Comparison of ENCODE assay signal across 18 mouse cellular contexts in the genomic region with DNA sequence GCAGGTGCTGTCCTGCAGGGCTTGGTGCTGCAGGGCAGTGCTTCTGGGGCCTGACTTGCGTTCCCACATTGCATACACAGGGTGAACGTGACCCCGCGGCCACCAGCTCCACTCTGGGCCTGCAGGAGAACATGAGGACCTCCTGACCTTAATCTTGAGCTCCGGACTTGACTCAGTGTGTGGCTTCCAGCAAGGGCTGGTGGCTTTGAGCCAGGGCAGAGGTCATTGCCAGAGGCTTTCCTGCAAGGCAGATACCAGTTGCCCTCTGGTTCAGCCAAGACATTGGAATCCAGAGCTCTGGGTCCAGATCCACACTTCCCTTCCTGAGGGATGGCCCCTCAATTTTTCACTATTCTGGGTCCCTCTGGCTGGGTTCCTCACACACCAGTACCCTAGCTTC. TPM values are rescaled to one million over a fixed set of nuclear protein-coding genes. Genes with fewer than 3 reads are reported as not detected.
DNase-seq lines count a peak whose midpoint lies in the region; TF ChIP-seq lines count a peak whose summit lies in the region.
"Had no signal": no experiment of that assay in that cellular context is flagged by ENCODE, and none has a peak within 500 bp of the region (broad histone marks: within the 10 kb centered on the region; RNA-seq: fewer than 3 reads in every experiment).

No protein-coding gene starts in this region.

- TF ChIP-seq CTCF in left cerebral cortex, adult 2 months (IDR thresholded peaks at IDR 0.05), result no peak

- DNase-seq in adrenal gland, adult (ENCODE audit: inconsistent age in 2 of 2, low spot score in 1 of 2), result peak; percentile 70 to 71
- DNase-seq in adrenal gland, adult 8-10 months, result no peak
- DNase-seq in gastrocnemius, adult 18-20 months (ENCODE audit: low spot score), result peak; percentile 29
- DNase-seq in gastrocnemius, postnatal 10 days, result no peak
- no peak for DNase-seq in left cerebral cortex, adult 2 months (ENCODE audit: extremely low spot score in 1 of 2, low spot score in 2 of 2)
- no peak for DNase-seq in left cerebral cortex, adult 9 months (ENCODE audit: low spot score in 2 of 2)
- DNase-seq in thymus, postnatal 4 days, result peak; percentile 46
- DNase-seq in thymus, postnatal 10 days (ENCODE audit: low spot score in 2 of 2), result no peak
- DNase-seq: gastrocnemius, postnatal 36 days; heart, postnatal 10 days; lung, embryonic 14.5 days; midbrain, embryonic 14.5 days had no signal

- H3K4me3 ChIP-seq in left cerebral cortex, adult 2 months, result no peak overlapping the region
- H3K4me3 ChIP-seq: forebrain, embryonic 12.5 days; heart, embryonic 10.5 days; hindbrain, embryonic 13.5 days; limb, embryonic 15.5 days; myocyte; neural tube, embryonic 15.5 days had no signal

- H3K27ac ChIP-seq in left cerebral cortex, adult 2 months, result peak overlapping the region; percentile 60
- H3K27ac ChIP-seq: forebrain, embryonic 12.5 days; heart, embryonic 10.5 days; hindbrain, embryonic 13.5 days had no signal

- intact Hi-C loops in left cerebral cortex, adult 2 months (cut with DNase I), result no loop called here

RNA-seq across cellular contexts. Expression of gene Camkk1, which starts 4.8 kb away (rescaled TPM):
- 10 to 100 TPM in 2 of 4 experiments, 1 to 10 TPM in 2; 4.9 to 16.6 (median 10.8) TPM for total RNA-seq in adrenal gland, adult 8-10 months (2022)
- total RNA-seq in gastrocnemius, adult 18-20 months (2021), result under 1 TPM; 0.55 to 0.64 TPM
- 1 to 10 TPM; 1.7 to 2.2 TPM for total RNA-seq in gastrocnemius, postnatal 10 days (2021)
- 100 to 1,000 TPM; 118 to 126 TPM for total RNA-seq in left cerebral cortex, adult 2 months (2021)

RNA-seq across cellular contexts. Expression of gene P2rx1, which starts 15.1 kb away (rescaled TPM):
- total RNA-seq in adrenal gland, adult 8-10 months (2022), result under 1 TPM; 0.38 to 0.66 (median 0.46) TPM
- under 1 TPM; 0.62 to 0.78 TPM for total RNA-seq in gastrocnemius, adult 18-20 months (2021)
- total RNA-seq in gastrocnemius, postnatal 10 days (2021), result 1 to 10 TPM in 1 of 2 experiments, under 1 TPM in 1; 0.85 to 1.2 TPM
- total RNA-seq in left cerebral cortex, adult 2 months (2021), result under 1 TPM; 0.20 to 0.40 TPM

RNA-seq across cellular contexts. Expression of gene Ncbp3, which starts 33.6 kb away (rescaled TPM):
- 10 to 100 TPM; 11.7 to 19.3 (median 14.4) TPM for total RNA-seq in adrenal gland, adult 8-10 months (2022)
- 1 to 10 TPM; 2.3 to 2.4 TPM for total RNA-seq in gastrocnemius, adult 18-20 months (2021)
- total RNA-seq in gastrocnemius, postnatal 10 days (2021), result 1 to 10 TPM; 4.6 to 6.6 TPM
- 10 to 100 TPM; 10.3 to 10.7 TPM for total RNA-seq in left cerebral cortex, adult 2 months (2021)

RNA-seq across cellular contexts. Expression of gene Atp2a3, which starts 53.0 kb away (rescaled TPM):
- total RNA-seq in adrenal gland, adult 8-10 months (2022), result 10 to 100 TPM; 10.6 to 19.8 (median 12.4) TPM
- 1 to 10 TPM; 4.3 to 6.0 TPM for total RNA-seq in gastrocnemius, adult 18-20 months (2021)
- 10 to 100 TPM; 22.4 to 25.0 TPM for total RNA-seq in gastrocnemius, postnatal 10 days (2021)
- total RNA-seq in left cerebral cortex, adult 2 months (2021), result 1 to 10 TPM; 6.9 to 7.0 TPM

Comparison
In these comparisons a context has a peak if more than half of its experiments do, and no peak if none do; other contexts are left out.
1. DNase-seq: peak in adrenal gland, adult (2 of 2), gastrocnemius, adult 18-20 months (single experiment) and thymus, postnatal 4 days (single experiment); none in adrenal gland, adult 8-10 months (single experiment), gastrocnemius, postnatal 10 days (single experiment), left cerebral cortex, adult 2 months (0 of 2), left cerebral cortex, adult 9 months (0 of 2) and thymus, postnatal 10 days (0 of 2).
2. RNA of gene Camkk1, which starts 4.8 kb away (total RNA-seq): 118 to 126 TPM in left cerebral cortex, adult 2 months; 4.9 to 16.6 TPM in adrenal gland, adult 8-10 months, 1.7 to 2.2 TPM in gastrocnemius, postnatal 10 days and 0.55 to 0.64 TPM in gastrocnemius, adult 18-20 months; every median in the first group is over 4 times any median in the second.